Mouse (Mus musculus) intestine, postnatal 0 days (tissue): ENCODE data around the gene Asah2. TPM values are rescaled to one million over a fixed set of nuclear protein-coding genes. Genes with fewer than 3 reads are reported as not detected.

Experiments used
- ATAC-seq: fragments of 200-750 bp; cut with Nextera tagmentation; 2 replicates; pipeline ENCODE4 v1.8.0; 2017; ENCODE audit warnings: mild to moderate bottlenecking, moderate TSS enrichment, moderate library complexity
- H3K27ac ChIP-seq: fragments of 300-500 bp; sonication (generic); 2 replicates; pipeline ENCODE4 v1.5.1; 2014; ENCODE audit warnings: mild to moderate bottlenecking, low read depth, low read length, moderate library complexity
- H3K27me3 ChIP-seq: fragments of 300-500 bp; sonication (generic); replicated peaks from 2 replicates; pipeline ENCODE4 v1.6.1; 2014; ENCODE audit warnings: low read length, mixed read lengths; ENCODE audit not compliant: control insufficient read depth, insufficient read depth
- H3K36me3 ChIP-seq: fragments of 300-500 bp; sonication (generic); 2 replicates; pipeline ENCODE4 v1.6.1; 2014; ENCODE audit warnings: mild to moderate bottlenecking, moderate library complexity; ENCODE audit not compliant: control insufficient read depth, insufficient read depth
- H3K4me1 ChIP-seq: fragments of 300-500 bp; sonication (generic); replicated peaks from 2 replicates; pipeline ENCODE4 v1.6.1; 2014; ENCODE audit warnings: antibody characterized with exemption, low read length, mixed read lengths; ENCODE audit not compliant: control insufficient read depth, insufficient read depth
- H3K4me2 ChIP-seq: fragments of 300-500 bp; sonication (generic); replicated peaks from 2 replicates; pipeline ENCODE4 v1.6.1; 2014; ENCODE audit warnings: low read depth, mild to moderate bottlenecking, moderate library complexity
- H3K4me3 ChIP-seq: fragments of 300-500 bp; sonication (generic); 2 replicates; pipeline ENCODE4 v1.5.1; 2014; ENCODE audit warnings: low read depth, low read length
- H3K9ac ChIP-seq: fragments of 300-500 bp; sonication (generic); 2 replicates; pipeline ENCODE4 v1.6.1; 2014; ENCODE audit warnings: mild to moderate bottlenecking, low read depth, low read length
- H3K9me3 ChIP-seq: fragments of 300-500 bp; sonication (generic); 2 replicates; pipeline ENCODE4 v1.6.1; 2016; ENCODE audit warnings: mixed run types; ENCODE audit not compliant: control insufficient read depth
- CTCF ChIP-seq: sonication (generic); IDR thresholded peaks from 2 replicates; pipeline ENCODE4 v1.5.1; 2016; ENCODE audit warnings: low read depth, mild to moderate bottlenecking, control low read depth, antibody characterized with exemption, moderate library complexity
- WGBS: fragments of 180-500 bp; shearing (Covaris S2); extraction: QIAGEN DNeasy Blood & Tissue Kit; methylation state at CpG from one replicate; pipeline ENCODE4 v1.1.7; 2014; 5-methylcytosine and 5-hydroxymethylcytosine counted together
- polyA plus RNA-seq: library from polyadenylated mRNA; unstranded; fragments of >200 nt; fragmentation: Nextera tagmentation; extraction: Ambion mirVana; gene quantifications from 2 replicates; pipeline ENCODE4 v1.2.1, GENCODE M21; 2015

Asah2 gene
- polyA plus RNA-seq, 1 experiment from 2014 or later, result 22.8 TPM

DNA sequence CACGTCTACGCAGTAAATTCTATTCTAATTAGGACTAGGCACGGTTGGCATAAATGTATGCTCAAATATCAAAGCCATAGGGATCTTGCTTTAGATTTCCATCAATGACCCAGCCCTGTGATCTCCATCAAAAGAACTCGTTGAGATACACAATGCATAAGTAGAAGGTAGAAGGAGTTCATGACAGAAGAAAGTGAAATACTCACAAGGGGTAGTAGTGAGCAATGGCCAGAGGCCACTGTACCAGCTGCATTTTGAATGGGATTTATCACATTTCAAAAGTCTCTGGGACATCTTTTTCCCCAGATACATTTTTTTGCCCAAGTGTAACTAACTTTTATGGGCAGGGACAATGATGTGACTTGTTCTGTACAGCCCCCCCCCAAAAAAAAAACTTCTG is 153.7 kb downstream of the Asah2 start:
- no peak for TF ChIP-seq CTCF
- Histone ChIP-seq H3K36me3 (0 out of 2 replicates have a peak, but pooled peaks cover under 1% of the 10 kb centered on the region), H3K27me3 (no peaks in the 10 kb centered on the region), H3K9me3 (no peaks in the 10 kb centered on the region), H3K27ac (no peak overlapping the region; the same call in 1 of the 2 replicates), H3K4me3 (no peak overlapping the region), H3K4me2 (0 out of 2 replicates have a peak overlapping the region, but pooled peaks have one; percentile 18), H3K4me1 (0 out of 2 replicates have a peak, but pooled peaks cover 2% of the 10 kb centered on the region), H3K9ac (no peak overlapping the region)
- ATAC-seq, result no peak
- 79% methylated on average over 4 of the region's 4 CpGs for WGBS

DNA sequence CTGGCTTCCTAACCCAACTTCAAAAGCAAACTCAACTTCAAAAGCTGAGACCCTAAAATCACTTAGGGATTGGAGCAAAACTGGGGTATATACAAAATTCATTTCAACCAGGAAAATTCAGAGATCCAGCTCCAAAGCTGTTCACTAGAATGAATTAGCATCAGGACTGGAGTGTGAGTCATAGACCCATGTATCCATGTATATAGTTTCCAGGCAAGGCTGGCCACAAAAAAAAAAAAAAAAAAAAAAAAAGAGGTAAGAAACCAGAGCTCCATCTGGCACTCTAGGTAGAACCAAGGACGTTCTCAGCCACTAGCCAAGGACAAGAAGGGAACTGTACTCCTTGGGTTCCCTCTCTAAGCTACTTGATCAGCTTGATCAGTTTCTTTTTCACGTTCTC is 154.2 kb downstream of the Asah2 start:
- Histone ChIP-seq H3K36me3 (0 out of 2 replicates have a peak, but pooled peaks cover 4% of the 10 kb centered on the region), H3K4me2 (no peak overlapping the region), H3K27ac (0 out of 2 replicates have a peak overlapping the region, but pooled peaks have one; percentile 28), H3K4me1 (0 out of 2 replicates have a peak, but pooled peaks cover 2% of the 10 kb centered on the region), H3K9ac (no peak overlapping the region), H3K27me3 (no peaks in the 10 kb centered on the region), H3K9me3 (no peaks in the 10 kb centered on the region), H3K4me3 (no peak overlapping the region)
- no peak for ATAC-seq
- TF ChIP-seq CTCF, result no peak
- 77% methylated on average over 2 of the region's 2 CpGs for WGBS

DNA sequence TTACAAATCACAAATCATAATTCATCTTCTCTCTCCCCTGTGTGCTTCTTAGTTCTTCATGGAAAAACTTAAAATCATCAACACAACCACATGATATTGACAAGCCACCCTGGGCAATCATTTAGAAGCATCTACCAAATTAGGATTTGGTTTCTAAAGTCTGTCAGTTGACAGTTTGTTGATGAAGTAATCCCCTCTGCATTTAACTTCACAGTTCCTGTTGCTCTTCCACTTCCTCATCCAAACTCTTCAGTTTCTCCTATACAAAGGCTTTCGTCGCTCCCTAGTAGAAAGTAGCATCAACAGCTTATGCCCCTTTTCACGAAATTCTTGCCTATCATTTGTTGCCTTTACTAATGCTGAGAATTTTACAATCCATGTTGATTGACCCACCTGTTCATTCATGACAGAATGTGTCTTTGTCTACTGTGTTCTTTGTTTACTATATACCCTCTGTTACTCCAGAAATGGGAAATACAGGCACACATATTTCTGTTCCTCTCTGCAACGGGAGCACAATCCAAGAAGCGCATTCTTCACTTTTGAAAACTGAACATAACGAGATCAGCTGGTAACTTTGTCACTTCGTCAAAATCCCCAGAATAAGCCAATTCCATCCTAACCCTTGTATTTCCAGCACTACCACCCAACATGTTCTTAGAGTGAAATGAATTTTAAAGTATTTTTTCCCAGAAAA is 157.1 kb downstream of the Asah2 start:
- no peaks in the 10 kb centered on the region for H3K9me3 ChIP-seq
- no peak for TF ChIP-seq CTCF
- H3K4me2 ChIP-seq, result no peak overlapping the region
- WGBS, result 79% methylated on average over 7 of the region's 7 CpGs
- no peak overlapping the region for H3K9ac ChIP-seq
- peaks cover 11% of the 10 kb centered on the region for H3K36me3 ChIP-seq
- no peaks in the 10 kb centered on the region for H3K27me3 ChIP-seq
- H3K4me3 ChIP-seq, result no peak overlapping the region
- H3K4me1 ChIP-seq, result 0 out of 2 replicates have a peak, but pooled peaks cover 2% of the 10 kb centered on the region
- ATAC-seq, result no peak
- no peak overlapping the region for H3K27ac ChIP-seq

Other genes with a start within 250 kb of the Asah2 start
- gene A1cf, start 239.4 kb downstream of the Asah2 start, polyA plus RNA-seq, result 11.9 TPM in 2 replicates